Mouse (Mus musculus) midbrain, embryonic 14.5 days (tissue): ENCODE results near the gene Arid1b. TPM values are rescaled to one million over a fixed set of nuclear protein-coding genes. Genes with fewer than 3 reads are reported as not detected.
A peak's percentile ranks its signal among the peaks of the same experiment; 100 is the strongest.

Source experiments
- ATAC-seq: fragments of 200-750 bp; cut with Nextera tagmentation; 2 replicates; pipeline ENCODE4 v1.8.0; 2017; ENCODE audit warnings: moderate number of reproducible peaks, moderate library complexity; ENCODE audit not compliant: low FRiP score, low TSS enrichment
- DNase-seq: peaks from one replicate; pipeline ENCODE4 v3.0.0-alpha.2; 2015
- H3K27ac ChIP-seq: fragments of 300-500 bp; sonication (generic); replicated peaks from 2 replicates; pipeline ENCODE4 v1.5.1; 2014; ENCODE audit warnings: mild to moderate bottlenecking, low read depth, low read length, moderate library complexity
- H3K27me3 ChIP-seq: fragments of 300-500 bp; sonication (generic); 2 replicates; pipeline ENCODE4 v1.6.1; 2014; ENCODE audit warnings: low read length, control low read depth, mixed read lengths; ENCODE audit not compliant: control insufficient read depth, insufficient read depth
- H3K36me3 ChIP-seq: fragments of 300-500 bp; sonication (generic); 2 replicates; pipeline ENCODE4 v1.6.1; 2014; ENCODE audit warnings: low read length, control low read depth; ENCODE audit not compliant: control insufficient read depth, insufficient read depth
- H3K4me1 ChIP-seq: fragments of 300-500 bp; sonication (generic); 2 replicates; pipeline ENCODE4 v1.6.1; 2014; ENCODE audit warnings: mild to moderate bottlenecking, antibody characterized with exemption, low read length, control low read depth; ENCODE audit not compliant: control insufficient read depth, insufficient read depth
- H3K4me2 ChIP-seq: fragments of 300-500 bp; sonication (generic); 2 replicates; pipeline ENCODE4 v1.6.1; 2014; ENCODE audit warnings: mild to moderate bottlenecking, low read length, moderate library complexity
- H3K4me3 ChIP-seq: fragments of 300-500 bp; sonication (generic); replicated peaks from 2 replicates; pipeline ENCODE4 v1.5.1; 2014; ENCODE audit warnings: low read depth, low read length
- H3K9ac ChIP-seq: fragments of 300-500 bp; sonication (generic); replicated peaks from 2 replicates; pipeline ENCODE4 v1.6.1; 2014; ENCODE audit warnings: mild to moderate bottlenecking, low read length, moderate library complexity
- H3K9me3 ChIP-seq: fragments of 300-500 bp; sonication (generic); 2 replicates; pipeline ENCODE4 v1.6.1; 2016; ENCODE audit warnings: low read length, control low read depth, mixed read lengths; ENCODE audit not compliant: control insufficient read depth
- WGBS: fragments of 180-500 bp; shearing (Covaris S2); extraction: QIAGEN DNeasy Blood & Tissue Kit; methylation state at CpG from one replicate; pipeline ENCODE4 v1.1.7; 2014; 5-methylcytosine and 5-hydroxymethylcytosine counted together
- polyA plus RNA-seq: library from polyadenylated mRNA; unstranded; fragments of >200 nt; fragmentation: Nextera tagmentation; extraction: Ambion mirVana; gene quantifications from 2 replicates; pipeline ENCODE4 v1.2.1, GENCODE M21; 2014

Gene Arid1b
- polyA plus RNA-seq, 1 experiment from 2014 or later = 23.8 TPM

DNA sequence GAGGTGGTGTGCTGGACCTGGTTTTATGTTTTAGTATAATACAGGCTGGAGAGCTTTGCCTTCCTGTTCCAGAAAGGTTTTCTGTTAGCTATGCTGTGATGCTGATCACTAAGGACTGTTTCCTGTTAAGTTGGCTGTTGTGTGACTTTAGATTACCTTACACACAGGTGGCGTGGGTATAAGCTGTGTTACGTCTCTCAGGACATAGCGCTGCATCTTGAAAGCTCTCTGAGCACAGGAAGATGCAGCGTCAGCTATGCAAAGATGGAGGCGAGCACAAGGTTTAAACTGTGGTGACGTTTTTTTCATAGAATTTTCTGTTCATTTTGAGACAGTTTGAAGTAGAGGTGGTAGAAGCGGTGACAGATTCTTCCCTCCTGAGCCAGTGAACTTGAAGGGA lies 174.5 kb downstream of the Arid1b start:
- ATAC-seq (no peak), DNase-seq (no peak)
- peaks cover 34% of the 10 kb centered on the region for H3K4me1 ChIP-seq
- no peak overlapping the region for H3K4me3 ChIP-seq
- no peaks in the 10 kb centered on the region for H3K9me3 ChIP-seq
- H3K27ac ChIP-seq = 0 out of 2 replicates have a peak overlapping the region, but pooled peaks have one; percentile 13
- no peak overlapping the region for H3K9ac ChIP-seq
- H3K36me3 ChIP-seq = no peaks in the 10 kb centered on the region
- H3K4me2 ChIP-seq = no peak overlapping the region
- no peaks in the 10 kb centered on the region for H3K27me3 ChIP-seq
- 85% methylated on average over 7 of the region's 7 CpGs for WGBS

DNA sequence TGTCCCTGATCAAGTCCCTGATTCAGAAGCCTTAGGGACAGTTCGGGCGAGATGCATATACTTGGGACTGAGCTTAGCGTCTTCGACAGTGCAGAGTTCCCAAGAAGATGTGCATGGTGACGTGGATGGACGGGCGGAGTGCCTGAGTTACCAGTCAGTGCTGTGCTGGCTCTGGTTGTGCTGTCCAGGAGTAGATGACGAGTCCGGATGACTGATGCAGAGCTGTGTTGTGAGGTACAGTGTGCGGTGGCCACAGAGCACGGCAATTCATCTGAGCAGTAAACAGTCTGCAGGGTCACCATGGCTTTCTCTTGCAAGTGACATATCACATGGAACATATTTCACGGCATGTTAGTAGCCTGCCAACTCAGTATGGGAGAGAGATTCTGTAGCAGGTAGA lies 176.2 kb downstream of the Arid1b start:
- H3K4me2 ChIP-seq = no peak overlapping the region
- ATAC-seq (no peak), DNase-seq (no peak)
- no peaks in the 10 kb centered on the region for H3K27me3 ChIP-seq
- H3K9ac ChIP-seq = no peak overlapping the region
- H3K27ac ChIP-seq = no peak overlapping the region
- peaks cover 29% of the 10 kb centered on the region; the same call in 1 of the 2 replicates for H3K4me1 ChIP-seq
- H3K9me3 ChIP-seq = no peaks in the 10 kb centered on the region
- no peak overlapping the region for H3K4me3 ChIP-seq
- H3K36me3 ChIP-seq = no peaks in the 10 kb centered on the region
- WGBS = 93% methylated on average over 12 of the region's 12 CpGs

DNA sequence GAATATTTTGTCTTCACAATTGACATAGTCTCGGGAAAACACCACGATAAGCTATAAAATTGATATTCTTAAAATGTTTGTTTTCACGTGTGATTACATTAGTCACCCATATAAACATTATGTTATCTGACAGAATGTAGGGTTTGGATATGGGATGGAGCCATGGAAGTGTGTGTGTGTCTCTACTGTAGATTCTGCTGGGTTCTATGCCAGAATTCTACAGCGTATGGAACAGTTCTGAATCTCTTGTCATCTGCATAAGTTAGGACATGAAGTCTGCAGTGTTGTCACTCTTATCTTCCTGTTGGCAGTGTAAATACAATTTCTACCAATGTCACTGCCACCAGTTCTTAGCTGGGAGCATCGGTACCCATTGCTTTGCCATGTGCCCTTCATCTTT lies 177.3 kb downstream of the Arid1b start:
- Histone ChIP-seq H3K27me3 (no peaks in the 10 kb centered on the region), H3K4me2 (no peak overlapping the region), H3K36me3 (no peaks in the 10 kb centered on the region), H3K4me1 (peaks cover 32% of the 10 kb centered on the region; the same call in 1 of the 2 replicates), H3K27ac (no peak overlapping the region), H3K9ac (no peak overlapping the region), H3K4me3 (no peak overlapping the region), H3K9me3 (no peaks in the 10 kb centered on the region)
- DNase-seq = no peak
- no peak for ATAC-seq
- WGBS = 95% methylated on average over 5 of the region's 5 CpGs

DNA sequence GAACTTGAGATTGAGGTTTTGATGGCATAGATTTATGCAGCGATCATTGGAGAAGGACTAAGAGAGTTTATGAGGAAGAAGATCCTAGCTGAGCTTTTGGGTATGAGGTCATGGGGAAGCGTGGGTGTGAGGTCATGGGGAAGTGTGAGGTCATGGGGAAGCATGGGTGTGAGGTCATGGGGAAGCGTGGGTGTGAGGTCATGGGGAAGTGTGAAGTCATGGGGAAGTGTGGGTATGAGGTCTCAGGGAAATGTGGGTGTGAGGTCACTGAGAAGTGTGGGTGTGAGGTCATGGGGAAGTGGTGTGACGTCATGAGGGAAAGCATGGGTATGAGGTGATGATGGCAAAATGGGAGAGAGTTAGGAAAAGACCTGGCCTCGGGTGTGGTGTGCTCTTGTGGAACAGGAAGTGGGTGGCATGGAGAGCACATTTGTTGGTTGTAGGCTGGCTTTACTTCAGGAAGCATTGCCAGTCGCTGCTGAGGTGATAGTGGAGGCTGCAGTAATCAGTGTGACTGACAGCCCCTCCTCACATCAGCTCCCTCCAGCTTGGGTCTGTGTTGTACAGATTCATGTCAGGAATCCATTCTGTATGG lies 180.4 kb downstream of the Arid1b start:
- H3K27me3 ChIP-seq = no peaks in the 10 kb centered on the region
- no peak overlapping the region for H3K4me3 ChIP-seq
- DNase-seq (no peak), ATAC-seq (no peak)
- H3K36me3 ChIP-seq = no peaks in the 10 kb centered on the region
- H3K4me1 ChIP-seq = peaks cover 22% of the 10 kb centered on the region; the same call in 1 of the 2 replicates
- WGBS = 81% methylated on average over 6 of the region's 6 CpGs
- H3K9ac ChIP-seq = no peak overlapping the region
- H3K9me3 ChIP-seq = no peaks in the 10 kb centered on the region
- H3K27ac ChIP-seq = no peak overlapping the region
- H3K4me2 ChIP-seq = no peak overlapping the region

DNA sequence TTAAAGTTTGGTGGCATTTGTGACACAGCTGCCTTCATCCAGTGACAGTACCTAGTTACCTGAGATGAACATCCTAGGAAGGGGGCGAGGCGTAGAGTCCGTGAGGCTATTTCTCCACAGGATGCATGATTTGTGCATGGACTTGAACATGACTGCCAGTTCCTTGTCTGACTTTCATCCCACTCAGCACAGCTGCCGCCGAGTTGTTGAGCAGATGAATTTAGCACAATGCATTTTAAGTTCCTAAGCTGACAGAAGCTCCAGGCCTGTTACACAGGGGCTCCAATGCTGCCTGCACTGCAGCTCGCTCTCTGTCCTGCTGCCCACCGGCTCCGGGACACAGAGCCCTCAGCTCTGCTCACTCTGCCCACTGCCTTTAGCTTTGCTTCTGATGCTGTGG lies 181.4 kb downstream of the Arid1b start:
- Histone ChIP-seq H3K9me3 (no peaks in the 10 kb centered on the region), H3K4me1 (peaks cover 21% of the 10 kb centered on the region), H3K27ac (0 out of 2 replicates have a peak overlapping the region, but pooled peaks have one; percentile 28), H3K36me3 (no peaks in the 10 kb centered on the region), H3K4me3 (no peak overlapping the region), H3K27me3 (no peaks in the 10 kb centered on the region), H3K4me2 (no peak overlapping the region), H3K9ac (no peak overlapping the region)
- ATAC-seq (no peak), DNase-seq (no peak)
- WGBS = 65% methylated on average over 8 of the region's 8 CpGs

DNA sequence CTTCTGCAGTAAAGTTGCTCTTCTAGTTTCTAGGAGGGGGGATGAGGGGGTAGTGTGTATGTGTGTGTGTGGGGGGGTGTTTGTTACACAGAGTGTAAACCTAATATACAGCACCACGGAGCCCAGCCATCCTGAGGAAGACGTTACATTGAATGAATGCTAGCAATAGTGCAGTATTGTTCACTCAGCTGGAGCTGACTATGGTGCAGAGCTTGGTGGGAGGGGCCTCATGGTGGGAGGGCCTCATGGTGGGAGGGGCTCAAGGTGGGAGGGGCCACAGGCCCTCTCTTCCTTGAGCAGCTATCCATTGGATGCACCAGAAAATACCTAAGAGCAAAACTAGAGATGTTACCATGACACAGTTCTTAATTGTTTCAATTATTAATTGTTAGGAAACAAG lies 182.2 kb downstream of the Arid1b start:
- Histone ChIP-seq H3K9ac (no peak overlapping the region), H3K4me1 (peaks cover 21% of the 10 kb centered on the region), H3K27ac (no peak overlapping the region), H3K4me2 (no peak overlapping the region), H3K4me3 (no peak overlapping the region), H3K27me3 (no peaks in the 10 kb centered on the region), H3K36me3 (no peaks in the 10 kb centered on the region), H3K9me3 (no peaks in the 10 kb centered on the region)
- DNase-seq (no peak), ATAC-seq (no peak)
- 65% methylated on average over 2 of the region's 2 CpGs for WGBS

DNA sequence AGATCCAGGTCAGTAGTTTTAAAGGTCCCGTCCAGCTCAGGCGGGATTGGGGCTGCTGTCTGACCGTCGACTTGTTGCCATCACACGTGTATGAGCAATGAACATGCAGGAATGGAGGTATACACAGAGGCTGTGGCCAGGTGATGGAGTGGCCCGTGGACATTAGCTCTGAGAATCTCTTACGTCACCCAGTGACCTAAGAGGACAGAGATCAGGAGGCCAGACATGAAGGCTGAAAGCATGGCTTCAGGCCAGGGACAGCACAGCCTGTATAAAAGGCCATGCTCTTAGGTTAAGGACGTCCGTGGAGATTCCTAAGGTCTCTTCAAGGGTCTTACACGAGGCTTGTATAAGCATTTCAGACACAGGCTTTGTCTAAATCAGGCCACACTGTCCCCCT lies 184.4 kb downstream of the Arid1b start:
- ATAC-seq (no peak), DNase-seq (no peak)
- Histone ChIP-seq H3K27me3 (no peaks in the 10 kb centered on the region), H3K4me2 (no peak overlapping the region), H3K27ac (no peak overlapping the region), H3K4me3 (no peak overlapping the region), H3K36me3 (no peaks in the 10 kb centered on the region), H3K4me1 (peaks cover 12% of the 10 kb centered on the region; the same call in 1 of the 2 replicates), H3K9ac (no peak overlapping the region), H3K9me3 (no peaks in the 10 kb centered on the region)
- 84% methylated on average over 10 of the region's 10 CpGs for WGBS

DNA sequence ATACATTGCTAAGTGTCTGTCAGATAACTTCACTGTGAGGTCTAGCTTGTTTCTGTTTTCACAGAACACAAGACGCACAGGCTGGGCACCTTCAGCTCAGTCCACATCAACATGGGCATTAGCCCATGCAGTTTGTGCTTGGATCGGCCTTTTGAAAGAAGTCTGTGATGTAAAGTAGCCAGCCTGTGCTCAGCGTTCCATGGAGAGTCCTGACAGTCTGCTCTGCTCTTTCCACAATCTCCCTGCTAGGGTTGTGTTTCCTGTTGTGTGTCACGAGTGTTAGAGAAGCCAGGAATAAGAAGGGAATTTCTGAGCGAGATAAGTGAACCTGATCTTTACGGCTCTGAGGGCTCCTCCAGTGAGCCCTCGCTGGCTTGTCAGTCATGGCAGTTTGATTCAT lies 184.9 kb downstream of the Arid1b start:
- no peak for DNase-seq
- Histone ChIP-seq H3K27me3 (no peaks in the 10 kb centered on the region), H3K36me3 (no peaks in the 10 kb centered on the region), H3K4me2 (no peak overlapping the region), H3K9ac (no peak overlapping the region), H3K4me3 (no peak overlapping the region), H3K9me3 (no peaks in the 10 kb centered on the region), H3K4me1 (peaks cover 12% of the 10 kb centered on the region; the same call in 1 of the 2 replicates), H3K27ac (no peak overlapping the region)
- WGBS = 47% methylated on average over 7 of the region's 7 CpGs
- no peak for ATAC-seq

DNA sequence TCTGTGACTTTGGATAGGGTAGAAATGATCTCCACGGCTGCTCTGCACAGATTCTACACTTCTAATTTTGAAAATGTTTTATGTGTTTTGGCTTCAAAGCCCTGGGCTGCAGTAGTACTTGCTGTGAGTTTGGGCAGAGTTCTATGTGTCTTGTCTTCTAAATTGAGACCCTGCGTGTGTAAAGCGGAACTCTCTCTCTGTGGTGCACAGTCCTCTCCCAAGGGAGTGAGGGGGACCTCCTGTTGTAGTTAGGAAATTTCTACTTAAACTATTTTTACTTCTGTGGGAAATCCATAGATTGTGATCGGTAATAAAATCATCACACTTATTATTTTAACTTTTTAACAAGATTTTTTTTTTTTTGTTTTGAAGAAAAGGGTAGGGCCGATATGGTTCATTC lies 185.3 kb downstream of the Arid1b start:
- ATAC-seq (no peak), DNase-seq (no peak)
- 84% methylated on average over 5 of the region's 5 CpGs for WGBS
- H3K4me2 ChIP-seq = no peak overlapping the region
- no peak overlapping the region for H3K9ac ChIP-seq
- H3K27ac ChIP-seq = no peak overlapping the region
- no peaks in the 10 kb centered on the region for H3K9me3 ChIP-seq
- no peaks in the 10 kb centered on the region for H3K36me3 ChIP-seq
- peaks cover 16% of the 10 kb centered on the region for H3K4me1 ChIP-seq
- no peak overlapping the region for H3K4me3 ChIP-seq
- H3K27me3 ChIP-seq = no peaks in the 10 kb centered on the region
